Mouse (Mus musculus): ENCODE results near the gene Ngef. TPM values are rescaled to one million over a fixed set of nuclear protein-coding genes. Genes with fewer than 3 reads are reported as not detected.
A peak's percentile ranks its signal among the peaks of the same experiment; 100 is the strongest.
"Not testable (repeated sequence)": the region's sequence is repeated elsewhere in the genome, so short reads cannot be mapped to it uniquely, and the experiment has no call there.

Ngef gene
- polyA plus RNA-seq, 1 experiment from 2014 or later, result 0.35 TPM

DNA sequence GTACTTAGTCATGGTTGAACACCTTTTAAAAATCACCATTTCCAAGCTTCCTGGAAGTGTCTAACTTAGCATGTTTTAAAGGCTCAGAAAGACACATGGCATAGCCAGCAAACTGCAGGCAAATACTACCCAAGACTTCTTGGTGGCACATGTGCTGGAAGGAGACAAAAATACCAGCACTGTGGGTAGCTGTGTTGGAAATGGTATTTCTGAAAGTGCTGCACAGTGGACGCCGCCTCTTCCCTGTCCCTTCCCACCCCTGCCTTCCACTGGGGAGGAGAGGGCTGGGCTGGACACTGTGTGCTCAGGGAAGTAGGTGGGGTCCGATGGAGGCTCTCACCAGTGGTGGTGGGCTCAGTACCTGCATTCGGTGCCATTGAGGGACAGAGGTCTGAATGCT lies 68.1 kb downstream of the Ngef start:
- no peak overlapping the region for H3K27ac ChIP-seq
- peaks cover 20% of the 10 kb centered on the region for H3K4me1 ChIP-seq
- no peaks in the 10 kb centered on the region for H3K9me3 ChIP-seq (replicated peaks)
- 86% methylated on average over 4 of the region's 4 CpGs for WGBS
- H3K4me3 ChIP-seq, result no peak overlapping the region
- peaks cover 49% of the 10 kb centered on the region for H3K27me3 ChIP-seq (ENCODE audit: low read depth, poor library complexity, severe bottlenecking)
- no peaks in the 10 kb centered on the region for H3K36me3 ChIP-seq
- DNase-seq (ENCODE audit: low spot score), result no peak

DNA sequence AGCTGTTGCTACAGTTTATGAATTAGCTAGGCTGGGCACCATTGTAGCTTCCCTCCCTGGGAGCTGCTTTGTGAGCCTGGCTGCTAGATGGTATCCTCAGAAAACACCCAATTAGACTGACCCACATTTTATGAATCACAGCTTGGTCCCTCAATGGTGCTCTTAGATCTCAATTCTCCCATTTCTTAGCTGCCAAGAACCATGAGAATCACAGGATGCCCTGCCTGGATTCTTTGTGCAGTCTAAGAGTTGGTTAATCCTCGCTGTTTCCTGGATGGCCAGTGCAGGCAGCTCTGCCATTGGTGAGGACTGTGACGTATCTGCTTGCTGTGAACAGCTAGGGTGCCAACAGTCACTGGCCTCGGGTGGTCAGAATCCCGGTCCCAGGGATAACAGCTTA lies 80.1 kb downstream of the Ngef start:
- WGBS, result 77% methylated on average over 4 of the region's 4 CpGs

GRCm38 (mm10) chr1:87492285-87492684 lies 81.4 kb downstream of the Ngef start:
- H3K27ac ChIP-seq, result no peak overlapping the region
- no peak overlapping the region for H3K4me3 ChIP-seq
- DNase-seq (ENCODE audit: low spot score), result no peak
- no peaks in the 10 kb centered on the region for H3K36me3 ChIP-seq
- H3K27me3 ChIP-seq (ENCODE audit: low read depth, poor library complexity, severe bottlenecking), result no peaks in the 10 kb centered on the region
- no peaks in the 10 kb centered on the region for H3K9me3 ChIP-seq (replicated peaks)
- 92% methylated on average over 3 of the region's 3 CpGs for WGBS
- H3K4me1 ChIP-seq, result no peaks in the 10 kb centered on the region

More for the DNA sequence above, 80.1 kb downstream of the Ngef start:
- H3K27me3 ChIP-seq (ENCODE audit: low read depth, poor library complexity, severe bottlenecking), result no peaks in the 10 kb centered on the region
- no peak overlapping the region for H3K27ac ChIP-seq
- H3K9me3 ChIP-seq (replicated peaks), result no peaks in the 10 kb centered on the region
- H3K4me3 ChIP-seq, result no peak overlapping the region
- H3K36me3 ChIP-seq, result no peaks in the 10 kb centered on the region
- DNase-seq (ENCODE audit: low spot score), result no peak
- H3K4me1 ChIP-seq, result no peaks in the 10 kb centered on the region

- Histone ChIP-seq H3K27ac (no peak overlapping the region), H3K4me3 (no peak overlapping the region), H3K27me3 (ENCODE audit: low read depth, poor library complexity, severe bottlenecking) (no peaks in the 10 kb centered on the region), H3K36me3 (no peaks in the 10 kb centered on the region), H3K9me3 (replicated peaks) (no peaks in the 10 kb centered on the region), H3K4me1 (no peaks in the 10 kb centered on the region)
- 82% methylated on average over 6 of the region's 6 CpGs for WGBS
- DNase-seq (ENCODE audit: low spot score), result no peak
Observed at GRCm38 (mm10) chr1:87486386-87486785, 87.3 kb downstream of the Ngef start.

DNA sequence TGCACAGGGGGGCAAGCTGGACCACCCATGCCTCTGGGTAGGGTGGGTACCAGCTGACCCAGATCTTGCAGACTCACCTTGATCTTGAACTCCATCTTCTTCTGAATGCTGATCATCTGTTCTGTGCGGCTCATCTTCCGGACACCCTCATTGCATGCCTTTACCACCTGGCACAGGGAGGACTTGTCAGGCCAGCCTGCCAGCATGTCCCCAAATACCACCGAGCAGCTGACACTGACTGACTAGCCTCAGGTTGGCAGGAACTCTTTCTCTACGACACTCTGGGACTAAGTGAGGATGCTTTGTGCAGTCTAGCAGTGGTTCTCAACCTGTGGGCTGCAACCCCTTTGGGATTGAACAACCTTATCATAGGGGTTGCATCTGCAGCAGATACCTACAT lies 91.1 kb downstream of the Ngef start:
- H3K36me3 ChIP-seq, result no peaks in the 10 kb centered on the region
- no peak overlapping the region for H3K27ac ChIP-seq
- WGBS, result 86% methylated on average over 4 of the region's 4 CpGs
- no peaks in the 10 kb centered on the region for H3K4me1 ChIP-seq
- peaks cover under 1% of the 10 kb centered on the region; the same call in 1 of the 2 replicates for H3K27me3 ChIP-seq (ENCODE audit: low read depth, poor library complexity, severe bottlenecking)
- no peak overlapping the region for H3K4me3 ChIP-seq
- DNase-seq (ENCODE audit: low spot score), result no peak
- H3K9me3 ChIP-seq (replicated peaks), result no peaks in the 10 kb centered on the region

GRCm38 (mm10) chr1:87475076-87475895 lies 98.4 kb downstream of the Ngef start:
- Histone ChIP-seq H3K9me3 (replicated peaks) (no peaks in the 10 kb centered on the region), H3K36me3 (no peaks in the 10 kb centered on the region), H3K4me1 (peaks cover 9% of the 10 kb centered on the region), H3K4me3 (peak overlapping the region; percentile 55), H3K27me3 (ENCODE audit: low read depth, poor library complexity, severe bottlenecking) (peaks cover 50% of the 10 kb centered on the region), H3K27ac (peak overlapping the region; percentile 58)
- WGBS, result 2% methylated on average over 40 of the region's 42 CpGs
- DNase-seq (ENCODE audit: low spot score), result peak; percentile 48

GRCm38 (mm10) chr1:87472576-87472975 lies 101.1 kb downstream of the Ngef start:
- Histone ChIP-seq H3K4me1 (peaks cover 9% of the 10 kb centered on the region), H3K9me3 (replicated peaks) (no peaks in the 10 kb centered on the region), H3K4me3 (no peak overlapping the region), H3K36me3 (no peaks in the 10 kb centered on the region), H3K27me3 (ENCODE audit: low read depth, poor library complexity, severe bottlenecking) (peaks cover 49% of the 10 kb centered on the region), H3K27ac (no peak overlapping the region)
- no peak for DNase-seq (ENCODE audit: low spot score)
- WGBS, result 82% methylated on average over 7 of the region's 7 CpGs

DNA sequence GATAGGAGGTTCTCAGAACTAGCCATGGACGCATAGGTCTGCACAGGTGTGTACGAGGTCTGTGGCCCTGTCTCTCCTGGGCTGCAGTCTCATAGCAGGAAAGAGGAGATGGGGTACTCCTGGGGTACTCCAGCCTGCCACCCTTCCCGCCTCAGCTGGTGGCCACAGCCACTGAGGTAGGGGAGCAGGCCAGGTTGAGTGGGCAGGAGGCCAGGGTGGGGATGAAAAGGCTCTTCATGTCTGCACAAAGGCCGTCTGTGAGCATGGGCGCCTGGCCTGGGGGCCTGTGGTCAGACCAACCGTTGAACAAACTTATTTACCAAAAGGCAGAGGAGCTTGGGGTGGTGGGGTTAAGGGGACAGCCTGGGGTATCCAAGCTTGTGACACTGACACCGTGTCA lies 101.8 kb downstream of the Ngef start:
- no peak for DNase-seq (ENCODE audit: low spot score)
- 79% methylated on average over 7 of the region's 7 CpGs for WGBS
- Histone ChIP-seq H3K27ac (no peak overlapping the region), H3K4me1 (peaks cover 9% of the 10 kb centered on the region), H3K27me3 (ENCODE audit: low read depth, poor library complexity, severe bottlenecking) (peaks cover 43% of the 10 kb centered on the region), H3K9me3 (replicated peaks) (no peaks in the 10 kb centered on the region), H3K36me3 (no peaks in the 10 kb centered on the region), H3K4me3 (no peak overlapping the region)

- not testable (repeated sequence) for DNase-seq (ENCODE audit: low spot score); H3K4me1 ChIP-seq; H3K4me3 ChIP-seq; H3K36me3 ChIP-seq; H3K9me3 ChIP-seq (replicated peaks); H3K27ac ChIP-seq
- WGBS, result 37% methylated on average over 9 of the region's 10 CpGs
- peaks cover 23% of the 10 kb centered on the region for H3K27me3 ChIP-seq (ENCODE audit: low read depth, poor library complexity, severe bottlenecking)
Observed at GRCm38 (mm10) chr1:87469971-87470370, 103.7 kb downstream of the Ngef start, which contains the start of gene Snorc. Snorc (plus strand) TSS chr1:87470271.

DNA sequence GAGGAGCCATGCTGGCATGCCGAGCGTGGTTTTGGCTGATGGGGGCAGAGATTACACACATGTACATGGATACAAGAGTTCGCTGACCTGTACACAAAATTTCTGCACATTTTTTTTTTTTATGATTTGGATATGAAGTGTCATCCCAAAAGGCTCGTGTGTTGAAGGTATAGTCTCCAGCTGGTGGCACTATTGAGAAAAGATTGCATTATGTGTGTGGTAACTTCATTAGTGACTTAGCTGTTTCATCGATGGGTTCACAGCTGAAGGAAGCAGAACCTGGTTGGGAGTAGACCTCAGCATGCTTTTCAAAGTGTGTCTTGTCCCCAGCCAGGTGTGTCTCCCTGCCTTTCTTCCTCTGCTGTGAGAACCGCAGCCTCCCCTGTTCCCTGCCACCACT lies 105.3 kb downstream of the Ngef start:
- no peaks in the 10 kb centered on the region for H3K4me1 ChIP-seq
- no peaks in the 10 kb centered on the region for H3K9me3 ChIP-seq (replicated peaks)
- H3K4me3 ChIP-seq, result no peak overlapping the region
- H3K36me3 ChIP-seq, result no peaks in the 10 kb centered on the region
- 84% methylated on average over 6 of the region's 6 CpGs for WGBS
- peaks cover 7% of the 10 kb centered on the region; the same call in 1 of the 2 replicates for H3K27me3 ChIP-seq (ENCODE audit: low read depth, poor library complexity, severe bottlenecking)
- DNase-seq (ENCODE audit: low spot score), result no peak
- no peak overlapping the region for H3K27ac ChIP-seq

DNA sequence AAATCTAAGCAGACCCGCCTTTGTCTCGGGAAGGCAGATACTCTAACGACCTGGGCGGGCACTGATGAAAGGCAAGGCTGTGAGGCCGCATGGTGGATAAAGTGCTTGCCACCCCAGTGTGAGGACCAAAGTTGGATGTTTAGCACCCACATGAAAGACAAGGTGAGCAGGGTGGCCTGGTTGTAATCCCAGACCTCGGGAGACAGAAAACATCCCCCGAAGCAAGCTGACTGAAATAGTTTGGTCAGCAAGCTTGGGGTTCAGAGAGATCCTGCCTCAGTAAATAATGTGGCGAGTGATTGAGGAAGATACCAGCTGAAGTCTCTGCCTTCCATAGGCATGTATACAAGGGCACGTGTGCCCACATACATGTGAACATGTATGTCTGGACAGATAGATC lies 106.2 kb downstream of the Ngef start:
- no peak for DNase-seq (ENCODE audit: low spot score)
- Histone ChIP-seq H3K27ac (no peak overlapping the region), H3K36me3 (no peaks in the 10 kb centered on the region), H3K27me3 (ENCODE audit: low read depth, poor library complexity, severe bottlenecking) (0 out of 2 replicates have a peak, but pooled peaks cover 6% of the 10 kb centered on the region), H3K4me3 (no peak overlapping the region), H3K4me1 (no peaks in the 10 kb centered on the region), H3K9me3 (replicated peaks) (no peaks in the 10 kb centered on the region)
- 73% methylated on average over 9 of the region's 9 CpGs for WGBS

DNA sequence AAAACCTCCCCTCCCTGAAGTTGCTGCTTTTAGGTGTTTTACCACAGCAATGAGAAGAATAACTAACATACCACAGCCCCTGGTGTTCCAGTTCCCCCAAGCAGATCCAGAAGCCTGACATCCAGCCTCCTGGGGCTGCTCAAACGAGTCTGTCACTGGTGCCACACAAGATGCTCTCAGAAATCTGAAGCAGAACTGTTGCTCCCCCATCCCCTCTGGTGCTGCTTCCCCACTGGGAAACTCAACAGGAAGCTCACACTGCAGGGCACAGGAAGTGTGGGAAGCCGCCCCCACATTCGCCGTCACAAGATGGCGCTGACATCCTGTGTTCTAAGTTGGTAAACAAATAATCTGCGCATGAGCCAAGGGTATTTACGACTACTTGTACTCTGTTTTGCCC lies 113.8 kb downstream of the Ngef start:
- not testable (repeated sequence) for H3K9me3 ChIP-seq (replicated peaks); H3K4me3 ChIP-seq; H3K4me1 ChIP-seq; H3K27ac ChIP-seq; DNase-seq (ENCODE audit: low spot score); H3K27me3 ChIP-seq (ENCODE audit: low read depth, poor library complexity, severe bottlenecking); H3K36me3 ChIP-seq
- 90% methylated on average over 7 of the region's 7 CpGs for WGBS

DNA sequence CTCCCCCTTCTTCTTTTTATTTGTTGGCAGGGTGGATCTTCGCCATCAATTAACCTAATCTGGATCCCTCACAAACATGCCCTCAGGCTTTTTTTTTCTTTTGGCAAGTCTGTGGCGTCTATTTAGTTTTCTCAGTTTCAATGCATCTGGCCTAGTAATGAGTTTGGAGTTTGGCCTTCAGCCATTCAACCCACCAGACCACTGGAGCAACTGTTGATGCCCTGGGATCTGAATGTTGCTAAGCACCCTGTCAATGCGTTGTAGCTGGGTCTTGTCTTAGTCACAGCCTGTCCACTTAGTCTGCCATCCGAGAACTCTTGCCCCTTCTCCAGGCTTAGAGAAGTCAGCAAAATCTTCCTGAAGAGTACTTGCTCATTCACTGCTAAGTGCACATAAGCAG lies 115.6 kb downstream of the Ngef start:
- 86% methylated on average over 4 of the region's 4 CpGs for WGBS
- H3K4me3 ChIP-seq, result no peak overlapping the region
- H3K27ac ChIP-seq, result no peak overlapping the region
- no peak for DNase-seq (ENCODE audit: low spot score)
- H3K4me1 ChIP-seq, result no peaks in the 10 kb centered on the region
- H3K27me3 ChIP-seq (ENCODE audit: low read depth, poor library complexity, severe bottlenecking), result no peaks in the 10 kb centered on the region
- no peaks in the 10 kb centered on the region for H3K36me3 ChIP-seq
- no peaks in the 10 kb centered on the region for H3K9me3 ChIP-seq (replicated peaks)

DNA sequence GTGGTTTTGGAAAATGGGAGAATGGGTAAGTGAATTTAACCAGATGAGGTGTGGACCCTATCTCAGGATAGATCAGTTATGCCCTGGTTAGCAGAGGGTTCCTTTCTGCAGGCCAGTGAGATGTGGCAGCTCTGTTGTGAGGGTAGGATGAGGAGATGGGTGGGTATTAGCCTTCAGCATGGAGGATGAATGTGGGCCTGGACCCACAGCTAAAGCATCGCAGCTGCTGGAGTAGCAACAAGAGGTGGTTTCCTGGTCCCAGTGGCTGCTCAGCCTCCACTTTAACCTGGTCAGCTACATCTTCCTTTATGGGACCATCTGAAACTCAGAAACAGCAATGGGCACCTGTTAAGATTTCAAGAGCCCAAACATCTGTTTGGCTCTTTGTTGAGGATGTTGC lies 117.2 kb downstream of the Ngef start:
- no peaks in the 10 kb centered on the region for H3K27me3 ChIP-seq (ENCODE audit: low read depth, poor library complexity, severe bottlenecking)
- no peak overlapping the region for H3K4me3 ChIP-seq
- H3K9me3 ChIP-seq (replicated peaks), result no peaks in the 10 kb centered on the region
- no peaks in the 10 kb centered on the region for H3K36me3 ChIP-seq
- H3K4me1 ChIP-seq, result no peaks in the 10 kb centered on the region
- no peak for DNase-seq (ENCODE audit: low spot score)
- WGBS, result 96% methylated on average over 1 of the region's 1 CpGs
- H3K27ac ChIP-seq, result no peak overlapping the region

Measured in limb, embryonic 10.5 days (tissue).